Mouse (Mus musculus): ENCODE results near the gene Fos.
A peak's percentile ranks its signal among the peaks of the same experiment; 100 is the strongest.

The Fos gene

GRCm38 (mm10) chr12:85490096-85490820 lies 16.6 kb downstream of the Fos start:
- no peak for DNase-seq

- no peak for DNase-seq
Measured at GRCm38 (mm10) chr12:85490991-85491390, 17.3 kb downstream of the Fos start.

- peak; percentile 36 to 65 for DNase-seq
Measured at GRCm38 (mm10) chr12:85492084-85492645, 18.5 kb downstream of the Fos start.

GRCm38 (mm10) chr12:85496336-85496735 lies 22.6 kb downstream of the Fos start:
- no peak for DNase-seq

- DNase-seq, result peak in 1 of 2 experiments; percentile 76
Measured at GRCm38 (mm10) chr12:85496755-85497154, 23.1 kb downstream of the Fos start.

GRCm38 (mm10) chr12:85497310-85498135 lies 23.8 kb downstream of the Fos start:
- DNase-seq, result no peak

- no peak for DNase-seq
Measured at GRCm38 (mm10) chr12:85499001-85499400, 25.3 kb downstream of the Fos start.

- DNase-seq, result no peak
Measured at GRCm38 (mm10) chr12:85502682-85503081, 29.0 kb downstream of the Fos start.

- no peak for DNase-seq
Measured at GRCm38 (mm10) chr12:85508235-85508634, 34.5 kb downstream of the Fos start.

- DNase-seq, result no peak
Measured at GRCm38 (mm10) chr12:85510013-85510412, 36.3 kb downstream of the Fos start.

GRCm38 (mm10) chr12:85513789-85514447 lies 40.2 kb downstream of the Fos start:
- no peak for DNase-seq

- DNase-seq, result no peak
Measured at GRCm38 (mm10) chr12:85514958-85515357, 41.3 kb downstream of the Fos start.

GRCm38 (mm10) chr12:85515865-85516264 lies 42.2 kb downstream of the Fos start:
- no peak for DNase-seq

- no peak for DNase-seq
Measured at GRCm38 (mm10) chr12:85517339-85517738, 43.6 kb downstream of the Fos start.

- DNase-seq, result no peak
Measured at GRCm38 (mm10) chr12:85518009-85518408, 44.3 kb downstream of the Fos start.

- DNase-seq, result no peak
Measured at GRCm38 (mm10) chr12:85519553-85519952, 45.9 kb downstream of the Fos start.

- DNase-seq, result no peak
Measured at GRCm38 (mm10) chr12:85521101-85521500, 47.4 kb downstream of the Fos start.

- peak; percentile 9 to 41 for DNase-seq
Measured at GRCm38 (mm10) chr12:85521673-85522072, 48.0 kb downstream of the Fos start.

GRCm38 (mm10) chr12:85522631-85523388 lies 49.1 kb downstream of the Fos start:
- DNase-seq, result peak; percentile 18 to 20

- DNase-seq, result no peak
Measured at GRCm38 (mm10) chr12:85523421-85524192, 49.9 kb downstream of the Fos start.

GRCm38 (mm10) chr12:85524193-85524858 lies 50.6 kb downstream of the Fos start:
- DNase-seq, result no peak
